Mouse (Mus musculus): ENCODE data around the gene Nell2. TPM values are rescaled to one million over a fixed set of nuclear protein-coding genes. Genes with fewer than 3 reads are reported as not detected.
"Not testable (repeated sequence)": the region's sequence is repeated elsewhere in the genome, so short reads cannot be mapped to it uniquely, and the experiment has no call there.

Nell2 gene
- polyA plus RNA-seq, 1 experiment: 0.19 TPM

DNA sequence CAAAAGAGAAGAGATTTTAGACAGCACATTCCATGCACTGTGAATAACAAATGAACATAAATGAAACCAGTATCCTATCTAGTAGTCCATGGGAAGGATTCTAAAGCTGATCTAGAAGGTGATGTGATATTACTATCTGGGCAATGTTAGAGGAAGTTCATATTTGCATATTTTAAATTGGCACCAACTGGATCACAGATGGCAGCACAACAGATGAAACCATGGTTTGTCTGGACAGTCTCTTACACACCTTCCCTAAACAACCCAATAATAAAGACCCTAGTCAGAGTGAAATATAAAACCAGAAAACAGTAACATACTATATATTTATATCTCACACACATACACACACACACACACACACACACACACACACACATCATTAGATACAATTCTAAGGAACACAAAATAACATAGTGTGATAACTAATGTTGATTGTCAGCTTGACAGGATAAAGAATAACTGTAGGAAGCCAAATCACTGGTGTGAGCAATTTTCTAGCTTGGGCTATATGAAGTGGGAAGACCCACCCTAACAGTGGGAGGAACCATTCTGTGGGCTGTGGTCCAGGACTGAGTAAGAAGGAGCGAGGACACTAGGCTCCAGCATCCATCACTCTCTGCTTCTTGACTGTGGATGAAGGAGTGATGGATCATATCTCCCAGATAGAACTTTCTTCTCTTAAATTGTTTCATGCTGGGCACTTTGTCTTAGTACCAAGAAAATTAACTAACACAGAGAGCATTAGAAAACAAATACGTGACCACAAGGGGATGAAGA, 268.5 kb downstream of the Nell2 start:
- no peak for DNase-seq (ENCODE audit: low read depth in 1 of 2, low spot score in 2 of 2)
- no peaks in the 10 kb centered on the region for H3K36me3 ChIP-seq (ENCODE audit: control insufficient read depth, insufficient read depth, low read length)
- WGBS: 85% methylated on average over 2 of the region's 2 CpGs
- TF ChIP-seq CTCF (IDR thresholded peaks at IDR 0.05; ENCODE audit: extremely low read depth, insufficient read depth, insufficient read length, insufficient replicate concordance) (no peak), POLR2A (IDR thresholded peaks at IDR 0.05; ENCODE audit: low read depth, low read length) (no peak)
- H3K27ac ChIP-seq (ENCODE audit: insufficient read depth, low read length): no peak overlapping the region
- no peaks in the 10 kb centered on the region for H3K27me3 ChIP-seq (ENCODE audit: control insufficient read depth, insufficient read depth, low read length)
- H3K4me3 ChIP-seq (ENCODE audit: extremely low read depth, insufficient read depth, insufficient read length): no peak overlapping the region
- H3K4me1 ChIP-seq (ENCODE audit: control insufficient read depth, insufficient read depth, insufficient read length): no peaks in the 10 kb centered on the region

DNA sequence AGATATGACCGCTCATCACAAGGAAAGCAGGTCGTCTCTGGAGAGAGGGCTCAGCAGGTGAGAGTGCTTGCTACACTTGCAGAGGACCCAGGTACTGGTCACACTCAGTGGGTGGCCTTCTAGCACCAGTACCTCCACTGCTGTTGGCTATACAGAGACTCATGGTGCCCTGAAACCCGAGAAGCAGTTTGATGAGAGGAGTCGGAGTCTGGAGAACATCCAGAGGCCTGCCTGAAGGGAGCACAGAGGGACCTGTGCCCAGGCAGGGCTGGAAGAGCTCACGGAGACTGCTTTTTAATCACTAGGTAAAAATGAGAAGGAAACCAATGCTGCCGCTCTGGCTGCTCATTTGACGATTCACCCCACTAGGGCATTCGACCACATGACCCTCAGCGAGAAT, 271.2 kb downstream of the Nell2 start:
- H3K27me3 ChIP-seq (ENCODE audit: control insufficient read depth, insufficient read depth, low read length): no peaks in the 10 kb centered on the region
- no peak for DNase-seq (ENCODE audit: low read depth in 1 of 2, low spot score in 2 of 2)
- no peaks in the 10 kb centered on the region for H3K4me1 ChIP-seq (ENCODE audit: control insufficient read depth, insufficient read depth, insufficient read length)
- no peak overlapping the region for H3K27ac ChIP-seq (ENCODE audit: insufficient read depth, low read length)
- H3K36me3 ChIP-seq (ENCODE audit: control insufficient read depth, insufficient read depth, low read length): no peaks in the 10 kb centered on the region
- H3K4me3 ChIP-seq (ENCODE audit: extremely low read depth, insufficient read depth, insufficient read length): no peak overlapping the region
- 77% methylated on average over 9 of the region's 9 CpGs for WGBS
- TF ChIP-seq POLR2A (IDR thresholded peaks at IDR 0.05; ENCODE audit: low read depth, low read length): no peak
- no peak for TF ChIP-seq CTCF (IDR thresholded peaks at IDR 0.05; ENCODE audit: extremely low read depth, insufficient read depth, insufficient read length, insufficient replicate concordance)

DNA sequence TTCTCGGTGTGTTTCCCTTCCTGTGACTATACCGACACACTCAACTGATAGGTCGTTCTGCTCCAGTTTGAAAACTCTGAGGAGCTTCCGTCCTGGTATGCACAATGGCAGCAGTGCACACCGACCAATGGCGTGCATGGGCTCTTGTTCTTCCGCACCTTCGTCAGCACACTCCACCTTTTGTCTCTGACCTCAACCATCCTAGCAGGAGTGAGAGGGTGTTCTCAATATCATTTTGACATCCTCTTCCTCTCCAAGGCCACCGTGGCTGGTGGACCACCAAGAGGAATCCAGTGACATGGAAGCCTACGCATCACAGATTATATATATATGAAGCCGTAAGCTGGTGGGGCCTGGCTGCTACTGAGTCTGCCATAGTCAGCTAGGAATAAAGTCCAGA, 282.8 kb downstream of the Nell2 start:
- DNase-seq (ENCODE audit: low read depth in 1 of 2, low spot score in 2 of 2): no peak
- 91% methylated on average over 11 of the region's 11 CpGs for WGBS
- no peak overlapping the region for H3K27ac ChIP-seq (ENCODE audit: insufficient read depth, low read length)
- no peaks in the 10 kb centered on the region for H3K27me3 ChIP-seq (ENCODE audit: control insufficient read depth, insufficient read depth, low read length)
- no peaks in the 10 kb centered on the region for H3K36me3 ChIP-seq (ENCODE audit: control insufficient read depth, insufficient read depth, low read length)
- H3K4me3 ChIP-seq (ENCODE audit: extremely low read depth, insufficient read depth, insufficient read length): no peak overlapping the region
- no peaks in the 10 kb centered on the region for H3K4me1 ChIP-seq (ENCODE audit: control insufficient read depth, insufficient read depth, insufficient read length)
- no peak for TF ChIP-seq POLR2A (IDR thresholded peaks at IDR 0.05; ENCODE audit: low read depth, low read length)
- no peak for TF ChIP-seq CTCF (IDR thresholded peaks at IDR 0.05; ENCODE audit: extremely low read depth, insufficient read depth, insufficient read length, insufficient replicate concordance)

DNA sequence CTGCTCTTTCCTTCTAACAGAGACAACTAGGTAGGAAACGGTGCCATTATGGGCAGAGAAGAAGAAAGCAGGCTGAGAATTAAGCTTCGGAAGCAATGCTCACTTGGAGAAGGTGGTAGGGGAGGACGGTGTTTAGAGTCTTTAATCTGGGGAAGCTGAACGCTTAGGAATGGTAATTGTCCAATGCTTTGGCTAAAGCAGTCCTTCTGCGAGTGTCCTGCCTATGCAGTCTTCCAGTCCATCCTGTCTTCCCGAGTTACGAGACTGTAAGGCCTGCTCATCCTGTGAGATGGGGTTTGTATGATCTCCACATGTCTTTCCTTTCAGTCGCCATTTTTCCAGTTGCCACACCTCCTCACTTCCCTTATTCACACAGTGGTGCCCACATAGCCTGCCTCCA, 284.5 kb downstream of the Nell2 start:
- H3K36me3 ChIP-seq (ENCODE audit: control insufficient read depth, insufficient read depth, low read length): no peaks in the 10 kb centered on the region
- no peak overlapping the region for H3K27ac ChIP-seq (ENCODE audit: insufficient read depth, low read length)
- H3K27me3 ChIP-seq (ENCODE audit: control insufficient read depth, insufficient read depth, low read length): no peaks in the 10 kb centered on the region
- no peak for DNase-seq (ENCODE audit: low read depth in 1 of 2, low spot score in 2 of 2)
- no peaks in the 10 kb centered on the region for H3K4me1 ChIP-seq (ENCODE audit: control insufficient read depth, insufficient read depth, insufficient read length)
- 82% methylated on average over 8 of the region's 8 CpGs for WGBS
- no peak for TF ChIP-seq POLR2A (IDR thresholded peaks at IDR 0.05; ENCODE audit: low read depth, low read length)
- TF ChIP-seq CTCF (IDR thresholded peaks at IDR 0.05; ENCODE audit: extremely low read depth, insufficient read depth, insufficient read length, insufficient replicate concordance): no peak
- no peak overlapping the region for H3K4me3 ChIP-seq (ENCODE audit: extremely low read depth, insufficient read depth, insufficient read length)

DNA sequence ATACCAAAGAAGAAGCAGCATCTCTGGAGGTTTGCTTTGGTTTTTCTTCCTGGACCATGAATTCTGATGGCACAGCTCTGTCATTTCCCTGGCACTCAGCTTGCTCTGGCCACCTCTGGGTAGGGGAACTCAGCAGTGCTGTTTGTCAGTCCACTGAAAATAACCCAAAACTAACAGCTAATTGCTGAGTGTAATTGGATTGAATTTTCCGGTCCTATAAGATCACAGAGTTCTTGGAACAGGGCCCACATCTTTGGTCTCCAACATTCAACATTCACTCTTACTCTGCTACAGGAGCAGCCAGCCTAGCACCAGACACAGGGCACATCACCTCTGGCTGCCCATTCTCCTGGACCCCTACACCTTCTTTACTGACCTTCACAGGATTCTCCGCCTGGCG, 287.2 kb downstream of the Nell2 start:
- DNase-seq (ENCODE audit: low read depth in 1 of 2, low spot score in 2 of 2): no peak
- 91% methylated on average over 3 of the region's 3 CpGs for WGBS
- H3K4me1 ChIP-seq (ENCODE audit: control insufficient read depth, insufficient read depth, insufficient read length): no peaks in the 10 kb centered on the region

DNA sequence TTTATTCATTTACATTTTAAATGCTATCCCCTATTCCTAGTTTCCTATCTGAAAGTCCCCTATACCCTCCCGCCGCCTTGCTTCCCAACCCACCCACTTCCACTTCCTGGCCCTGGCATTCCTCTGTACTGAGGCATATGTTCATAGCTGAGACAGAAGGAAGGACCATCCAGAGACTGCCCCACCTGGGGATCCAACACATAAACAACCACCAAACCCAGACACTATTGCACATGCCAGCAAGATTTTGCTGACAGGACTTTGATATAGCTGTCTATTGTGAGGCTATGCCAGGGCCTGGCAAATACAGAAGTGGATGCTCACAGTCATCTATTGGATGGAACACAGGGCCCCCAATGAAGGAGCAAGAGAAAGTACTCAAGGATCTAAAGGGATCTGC, 291.3 kb downstream of the Nell2 start:
- not testable (repeated sequence) for H3K4me3 ChIP-seq (ENCODE audit: extremely low read depth, insufficient read depth, insufficient read length); H3K36me3 ChIP-seq (ENCODE audit: control insufficient read depth, insufficient read depth, low read length); DNase-seq (ENCODE audit: low read depth in 1 of 2, low spot score in 2 of 2); H3K27ac ChIP-seq (ENCODE audit: insufficient read depth, low read length); H3K27me3 ChIP-seq (ENCODE audit: control insufficient read depth, insufficient read depth, low read length); H3K4me1 ChIP-seq (ENCODE audit: control insufficient read depth, insufficient read depth, insufficient read length)
- WGBS: 96% methylated on average over 2 of the region's 2 CpGs

More for the DNA sequence above, 287.2 kb downstream of the Nell2 start:
- Histone ChIP-seq H3K36me3 (ENCODE audit: control insufficient read depth, insufficient read depth, low read length) (no peaks in the 10 kb centered on the region), H3K27me3 (ENCODE audit: control insufficient read depth, insufficient read depth, low read length) (no peaks in the 10 kb centered on the region), H3K4me3 (ENCODE audit: extremely low read depth, insufficient read depth, insufficient read length) (no peak overlapping the region), H3K27ac (ENCODE audit: insufficient read depth, low read length) (no peak overlapping the region)
- TF ChIP-seq CTCF (IDR thresholded peaks at IDR 0.05; ENCODE audit: extremely low read depth, insufficient read depth, insufficient read length, insufficient replicate concordance) (no peak), POLR2A (IDR thresholded peaks at IDR 0.05; ENCODE audit: low read depth, low read length) (no peak)

DNA sequence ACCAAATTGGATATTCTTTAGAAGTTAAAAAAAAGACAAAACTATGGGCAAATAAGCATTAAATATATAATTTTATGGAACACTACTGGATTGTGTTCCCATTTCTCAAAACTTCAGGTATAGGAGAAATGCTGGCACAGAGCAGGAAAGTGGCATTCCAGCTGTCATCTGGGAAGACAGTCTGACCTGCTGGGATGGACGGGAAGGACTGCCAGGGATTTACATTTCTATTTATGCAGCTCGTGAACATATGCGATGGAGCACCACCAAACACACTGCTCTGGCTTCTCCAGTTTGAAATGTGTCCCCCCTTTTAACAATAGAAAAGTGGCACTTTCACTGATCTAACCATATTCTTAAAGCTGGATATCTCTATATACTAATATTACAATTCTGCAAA, 291.9 kb downstream of the Nell2 start:
- no peaks in the 10 kb centered on the region for H3K36me3 ChIP-seq (ENCODE audit: control insufficient read depth, insufficient read depth, low read length)
- WGBS: 93% methylated on average over 3 of the region's 3 CpGs

More for the DNA sequence above, 291.9 kb downstream of the Nell2 start:
- Histone ChIP-seq H3K4me3 (ENCODE audit: extremely low read depth, insufficient read depth, insufficient read length) (no peak overlapping the region), H3K4me1 (ENCODE audit: control insufficient read depth, insufficient read depth, insufficient read length) (no peaks in the 10 kb centered on the region), H3K27me3 (ENCODE audit: control insufficient read depth, insufficient read depth, low read length) (no peaks in the 10 kb centered on the region), H3K27ac (ENCODE audit: insufficient read depth, low read length) (no peak overlapping the region)
- no peak for TF ChIP-seq POLR2A (IDR thresholded peaks at IDR 0.05; ENCODE audit: low read depth, low read length)
- no peak for TF ChIP-seq CTCF (IDR thresholded peaks at IDR 0.05; ENCODE audit: extremely low read depth, insufficient read depth, insufficient read length, insufficient replicate concordance)
- DNase-seq (ENCODE audit: low read depth in 1 of 2, low spot score in 2 of 2): no peak
